Mouse (Mus musculus) erythroblast, embryonic 14.5 days (primary cell): ENCODE results near the gene Ank3.

Experiments
- GATA1 ChIP-seq: IDR thresholded peaks from 2 replicates; pipeline ENCODE4 v1.6.1; 2012; ENCODE audit warnings: low read length, inconsistent platforms, mixed read lengths
- TAL1 ChIP-seq: IDR thresholded peaks from 3 replicates; pipeline ENCODE4 v1.6.1; 2012; ENCODE audit warnings: low read length, inconsistent platforms, mixed read lengths

GRCm38 (mm10) chr10:69386767-69387166 is 11.8 kb upstream of the Ank3 start:
- TF ChIP-seq TAL1 = no peak
- TF ChIP-seq GATA1 = no peak
